Mouse (Mus musculus) forebrain, embryonic 15.5 days (tissue): ENCODE measurements around the gene Haspin. TPM values are rescaled to one million over a fixed set of nuclear protein-coding genes. Genes with fewer than 3 reads are reported as not detected.

Experiments used
- ATAC-seq: fragments of 200-750 bp; cut with Nextera tagmentation; replicated peaks from 2 replicates; pipeline ENCODE4 v1.8.0; 2017; ENCODE audit warnings: mild to moderate bottlenecking, moderate TSS enrichment, moderate library complexity
- H3K27ac ChIP-seq: fragments of 300-500 bp; sonication (generic); replicated peaks from 2 replicates; pipeline ENCODE4 v1.5.1; 2015; ENCODE audit warnings: mild to moderate bottlenecking, inconsistent platforms
- H3K27me3 ChIP-seq: fragments of 300-500 bp; sonication (generic); 2 replicates; pipeline ENCODE4 v1.6.1; 2015; ENCODE audit warnings: inconsistent platforms
- H3K36me3 ChIP-seq: fragments of 300-500 bp; sonication (generic); 2 replicates; pipeline ENCODE4 v1.6.1; 2015; ENCODE audit warnings: mild to moderate bottlenecking, inconsistent platforms
- H3K4me1 ChIP-seq: fragments of 300-500 bp; sonication (generic); 2 replicates; pipeline ENCODE4 v1.6.1; 2015; ENCODE audit warnings: inconsistent platforms
- H3K4me2 ChIP-seq: fragments of 300-500 bp; sonication (generic); replicated peaks from 2 replicates; pipeline ENCODE4 v1.6.1; 2015; ENCODE audit warnings: mild to moderate bottlenecking, inconsistent platforms
- H3K4me3 ChIP-seq: fragments of 300-500 bp; sonication (generic); 2 replicates; pipeline ENCODE4 v1.5.1; 2015; ENCODE audit warnings: mild to moderate bottlenecking, inconsistent platforms
- H3K9ac ChIP-seq: fragments of 300-500 bp; sonication (generic); replicated peaks from 2 replicates; pipeline ENCODE4 v1.6.1; 2015; ENCODE audit warnings: mild to moderate bottlenecking, inconsistent platforms
- H3K9me3 ChIP-seq: fragments of 300-500 bp; sonication (generic); 2 replicates; pipeline ENCODE4 v1.6.1; 2016; ENCODE audit warnings: inconsistent platforms
- WGBS: fragments of 180-500 bp; shearing (Covaris S2); methylation state at CpG from one replicate; pipeline ENCODE4 v1.1.7; 2015; ENCODE audit warnings: mixed read lengths; 5-methylcytosine and 5-hydroxymethylcytosine counted together
- polyA plus RNA-seq: library from polyadenylated mRNA; unstranded; fragments of >200 nt; fragmentation: Nextera tagmentation; extraction: Ambion mirVana; gene quantifications from 2 replicates; pipeline ENCODE4 v1.2.1, GENCODE M21; 2015

Haspin gene
- polyA plus RNA-seq, 1 experiment from 2014 or later: 7.6 TPM

GRCm38 (mm10) chr11:73168071-73168470, 30.0 kb upstream of the Haspin start:
- Histone ChIP-seq H3K4me1 (no peaks in the 10 kb centered on the region), H3K27ac (no peak overlapping the region), H3K36me3 (no peaks in the 10 kb centered on the region), H3K9me3 (no peaks in the 10 kb centered on the region), H3K4me2 (no peak overlapping the region), H3K27me3 (no peaks in the 10 kb centered on the region), H3K9ac (no peak overlapping the region), H3K4me3 (no peak overlapping the region)
- ATAC-seq: no peak
- 84% methylated on average over 8 of the region's 8 CpGs for WGBS

- WGBS: 85% methylated on average over 5 of the region's 5 CpGs
- no peaks in the 10 kb centered on the region for H3K36me3 ChIP-seq
- H3K4me2 ChIP-seq: no peak overlapping the region
- H3K9ac ChIP-seq: no peak overlapping the region
- H3K27me3 ChIP-seq: peaks cover 23% of the 10 kb centered on the region; the same call in 1 of the 2 replicates
- H3K27ac ChIP-seq: no peak overlapping the region
- H3K9me3 ChIP-seq: no peaks in the 10 kb centered on the region
- peaks cover 9% of the 10 kb centered on the region for H3K4me1 ChIP-seq
- H3K4me3 ChIP-seq: no peak overlapping the region
- ATAC-seq: no peak
These were observed 24.2 kb upstream of the Haspin start for GRCm38 (mm10) chr11:73162284-73162683.

GRCm38 (mm10) chr11:73161616-73162015, 23.5 kb upstream of the Haspin start:
- no peaks in the 10 kb centered on the region for H3K9me3 ChIP-seq
- ATAC-seq: no peak
- H3K27ac ChIP-seq: no peak overlapping the region
- no peak overlapping the region for H3K4me2 ChIP-seq
- peaks cover 23% of the 10 kb centered on the region; the same call in 1 of the 2 replicates for H3K27me3 ChIP-seq
- 81% methylated on average over 4 of the region's 4 CpGs for WGBS
- no peak overlapping the region for H3K9ac ChIP-seq
- H3K36me3 ChIP-seq: no peaks in the 10 kb centered on the region
- peaks cover 9% of the 10 kb centered on the region for H3K4me1 ChIP-seq
- no peak overlapping the region for H3K4me3 ChIP-seq

GRCm38 (mm10) chr11:73160811-73161200, 22.7 kb upstream of the Haspin start:
- 24% methylated on average over 6 of the region's 6 CpGs for WGBS
- H3K4me2 ChIP-seq: peak overlapping the region; percentile 57; the same call in 1 of the 2 replicates
- H3K4me3 ChIP-seq: peak overlapping the region; percentile 36
- peaks cover 23% of the 10 kb centered on the region; the same call in 1 of the 2 replicates for H3K27me3 ChIP-seq
- H3K27ac ChIP-seq: no peak overlapping the region
- H3K4me1 ChIP-seq: peaks cover 9% of the 10 kb centered on the region
- no peaks in the 10 kb centered on the region for H3K9me3 ChIP-seq
- ATAC-seq: no peak
- H3K9ac ChIP-seq: peak overlapping the region; percentile 39
- H3K36me3 ChIP-seq: no peaks in the 10 kb centered on the region

GRCm38 (mm10) chr11:73159957-73160810, 22.1 kb upstream of the Haspin start, which contains the start of gene P2rx5:
P2rx5 (plus strand) TSS chr11:73160421.
- 3% methylated on average over 49 of the region's 49 CpGs for WGBS
- H3K4me1 ChIP-seq: peaks cover 9% of the 10 kb centered on the region
- H3K27me3 ChIP-seq: peaks cover 23% of the 10 kb centered on the region; the same call in 1 of the 2 replicates
- peak within 1 kb of the TSS; percentile 36 for H3K4me3 ChIP-seq
- H3K36me3 ChIP-seq: no peaks in the 10 kb centered on the region
- no peaks in the 10 kb centered on the region for H3K9me3 ChIP-seq
- no peak for ATAC-seq
- peak within 1 kb of the TSS; percentile 57 for H3K4me2 ChIP-seq
- peak within 1 kb of the TSS; percentile 39 for H3K9ac ChIP-seq
- H3K27ac ChIP-seq: no peak within 1 kb of the TSS

- H3K27me3 ChIP-seq: peaks cover 11% of the 10 kb centered on the region; the same call in 1 of the 2 replicates
- no peaks in the 10 kb centered on the region for H3K9me3 ChIP-seq
- peaks cover 1% of the 10 kb centered on the region for H3K4me1 ChIP-seq
- H3K9ac ChIP-seq: no peak overlapping the region
- H3K27ac ChIP-seq: no peak overlapping the region
- no peak for ATAC-seq
- H3K4me2 ChIP-seq: no peak overlapping the region
- no peaks in the 10 kb centered on the region for H3K36me3 ChIP-seq
- no peak overlapping the region for H3K4me3 ChIP-seq
- 58% methylated on average over 6 of the region's 6 CpGs for WGBS
These were observed 17.0 kb upstream of the Haspin start for GRCm38 (mm10) chr11:73155071-73155470.

GRCm38 (mm10) chr11:73148209-73148608, 10.1 kb upstream of the Haspin start:
- 68% methylated on average over 9 of the region's 9 CpGs for WGBS
- no peak overlapping the region for H3K9ac ChIP-seq
- no peaks in the 10 kb centered on the region for H3K9me3 ChIP-seq
- no peaks in the 10 kb centered on the region for H3K4me1 ChIP-seq
- H3K27ac ChIP-seq: no peak overlapping the region
- H3K4me3 ChIP-seq: no peak overlapping the region
- no peak for ATAC-seq
- H3K36me3 ChIP-seq: no peaks in the 10 kb centered on the region
- H3K4me2 ChIP-seq: no peak overlapping the region
- H3K27me3 ChIP-seq: no peaks in the 10 kb centered on the region

GRCm38 (mm10) chr11:73146975-73147365, 8.9 kb upstream of the Haspin start:
- Histone ChIP-seq H3K9ac (no peak overlapping the region), H3K4me2 (no peak overlapping the region), H3K36me3 (no peaks in the 10 kb centered on the region), H3K27ac (no peak overlapping the region), H3K9me3 (no peaks in the 10 kb centered on the region), H3K27me3 (no peaks in the 10 kb centered on the region), H3K4me1 (no peaks in the 10 kb centered on the region), H3K4me3 (no peak overlapping the region)
- 54% methylated on average over 7 of the region's 7 CpGs for WGBS
- ATAC-seq: no peak

- no peaks in the 10 kb centered on the region for H3K27me3 ChIP-seq
- no peak overlapping the region for H3K9ac ChIP-seq
- no peaks in the 10 kb centered on the region for H3K9me3 ChIP-seq
- no peak overlapping the region for H3K27ac ChIP-seq
- ATAC-seq: no peak
- H3K4me1 ChIP-seq: no peaks in the 10 kb centered on the region
- H3K4me3 ChIP-seq: no peak overlapping the region
- no peak overlapping the region for H3K4me2 ChIP-seq
- 55% methylated on average over 11 of the region's 11 CpGs for whole genome bisulfite sequencing
- no peaks in the 10 kb centered on the region for H3K36me3 ChIP-seq
These were observed 8.2 kb upstream of the Haspin start for GRCm38 (mm10) chr11:73146026-73146974.

- Histone ChIP-seq H3K9me3 (no peaks in the 10 kb centered on the region), H3K4me1 (no peaks in the 10 kb centered on the region), H3K36me3 (no peaks in the 10 kb centered on the region), H3K9ac (no peak overlapping the region), H3K27me3 (no peaks in the 10 kb centered on the region), H3K27ac (no peak overlapping the region), H3K4me2 (no peak overlapping the region), H3K4me3 (no peak overlapping the region)
- WGBS: 68% methylated on average over 1 of the region's 1 CpGs
- ATAC-seq: no peak
These were observed 6.2 kb upstream of the Haspin start for GRCm38 (mm10) chr11:73144261-73144681.

- peaks cover 26% of the 10 kb centered on the region for H3K4me1 ChIP-seq
These were observed 978 bp downstream of the Haspin start for GRCm38 (mm10) chr11:73137116-73137515.

GRCm38 (mm10) chr11:73136587-73136986, 1.5 kb downstream of the Haspin start:
- no peaks in the 10 kb centered on the region for H3K9me3 ChIP-seq
- H3K4me1 ChIP-seq: peaks cover 26% of the 10 kb centered on the region
- no peaks in the 10 kb centered on the region for H3K36me3 ChIP-seq
- 87% methylated on average over 6 of the region's 6 CpGs for WGBS
- peak overlapping the region; percentile 89 for H3K4me3 ChIP-seq
- no peak for ATAC-seq
- H3K27me3 ChIP-seq: no peaks in the 10 kb centered on the region
- H3K27ac ChIP-seq: no peak overlapping the region
- H3K9ac ChIP-seq: no peak overlapping the region
- H3K4me2 ChIP-seq: peak overlapping the region; percentile 90

More at GRCm38 (mm10) chr11:73137116-73137515, 978 bp downstream of the Haspin start:
- no peaks in the 10 kb centered on the region for H3K36me3 ChIP-seq
- H3K4me3 ChIP-seq: peak overlapping the region; percentile 89
- H3K27ac ChIP-seq: no peak overlapping the region
- H3K27me3 ChIP-seq: no peaks in the 10 kb centered on the region
- no peak for ATAC-seq
- H3K4me2 ChIP-seq: peak overlapping the region; percentile 90
- H3K9ac ChIP-seq: peak overlapping the region; percentile 62; the same call in 1 of the 2 replicates
- no peaks in the 10 kb centered on the region for H3K9me3 ChIP-seq
- 32% methylated on average over 11 of the region's 11 CpGs for WGBS
